Mouse (Mus musculus) midbrain, embryonic 16.5 days (tissue): Measurements from ENCODE around the gene Ttpal. TPM values are rescaled to one million over a fixed set of nuclear protein-coding genes. Genes with fewer than 3 reads are reported as not detected.

Experiments used
- ATAC-seq: fragments of 200-750 bp; cut with Nextera tagmentation; 2 replicates; pipeline ENCODE4 v1.8.0; 2017; ENCODE audit warnings: moderate TSS enrichment
- H3K27ac ChIP-seq: fragments of 300-500 bp; sonication (generic); 2 replicates; pipeline ENCODE4 v1.5.1; 2014; ENCODE audit warnings: mild to moderate bottlenecking, low read length, mixed read lengths
- H3K27me3 ChIP-seq: fragments of 300-500 bp; sonication (generic); 2 replicates; pipeline ENCODE4 v1.6.1; 2014; ENCODE audit warnings: low read depth, low read length, mixed read lengths; ENCODE audit not compliant: control insufficient read depth, insufficient read depth
- H3K36me3 ChIP-seq: fragments of 300-500 bp; sonication (generic); 2 replicates; pipeline ENCODE4 v1.6.1; 2014; ENCODE audit warnings: mild to moderate bottlenecking, low read length, moderate library complexity, mixed read lengths; ENCODE audit not compliant: control insufficient read depth, insufficient read depth
- H3K4me1 ChIP-seq: fragments of 300-500 bp; sonication (generic); 2 replicates; pipeline ENCODE4 v1.6.1; 2014; ENCODE audit warnings: mild to moderate bottlenecking, low read length, mixed read lengths; ENCODE audit not compliant: control insufficient read depth, insufficient read depth
- H3K4me2 ChIP-seq: fragments of 300-500 bp; sonication (generic); 2 replicates; pipeline ENCODE4 v1.6.1; 2014; ENCODE audit warnings: mild to moderate bottlenecking, low read length, mixed read lengths
- H3K4me3 ChIP-seq: fragments of 300-500 bp; sonication (generic); 2 replicates; pipeline ENCODE4 v1.5.1; 2014; ENCODE audit warnings: low read depth, mild to moderate bottlenecking, low read length, moderate library complexity, mixed read lengths
- H3K9ac ChIP-seq: fragments of 300-500 bp; sonication (generic); 2 replicates; pipeline ENCODE4 v1.6.1; 2014; ENCODE audit warnings: low read depth, low read length, mixed read lengths
- H3K9me3 ChIP-seq: fragments of 300-500 bp; sonication (generic); replicated peaks from 2 replicates; pipeline ENCODE4 v1.6.1; 2014; ENCODE audit warnings: mild to moderate bottlenecking, low read length, mixed read lengths; ENCODE audit not compliant: control insufficient read depth, poor library complexity, severe bottlenecking
- WGBS: fragments of 180-500 bp; shearing (Covaris S2); extraction: QIAGEN DNeasy Blood & Tissue Kit; methylation state at CpG from one replicate; pipeline ENCODE4 v1.1.7; 2014; 5-methylcytosine and 5-hydroxymethylcytosine counted together
- polyA plus RNA-seq: library from polyadenylated mRNA; unstranded; fragments of >200 nt; fragmentation: Nextera tagmentation; extraction: Ambion mirVana; gene quantifications from 2 replicates; pipeline ENCODE4 v1.2.1, GENCODE M21; 2015

Gene Ttpal
- polyA plus RNA-seq, 1 experiment from 2014 or later = 43.7 TPM

DNA sequence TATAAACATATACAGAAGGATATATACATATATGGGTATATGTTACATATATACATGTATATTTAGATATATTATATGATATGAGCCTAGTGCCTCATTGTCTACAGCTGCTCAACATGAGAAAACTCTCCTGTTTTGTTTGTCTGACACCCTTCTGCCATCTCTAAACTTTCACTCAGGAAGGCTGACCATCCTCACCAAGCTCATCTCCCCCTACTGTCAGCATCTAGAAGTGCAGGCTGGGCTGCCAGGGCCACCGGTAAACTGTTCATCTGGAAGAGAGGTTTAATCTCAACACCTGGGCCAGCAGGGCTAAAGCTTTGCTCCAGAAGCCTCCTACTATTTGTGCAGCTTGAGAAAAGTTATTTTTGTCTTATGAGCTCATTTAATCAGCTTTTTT lies 2.9 kb upstream of the Ttpal start:
- H3K9ac ChIP-seq = no peak overlapping the region
- H3K9me3 ChIP-seq = no peaks in the 10 kb centered on the region
- H3K27ac ChIP-seq = no peak overlapping the region
- no peak overlapping the region for H3K4me2 ChIP-seq
- no peak for ATAC-seq
- H3K36me3 ChIP-seq = no peaks in the 10 kb centered on the region
- no peak overlapping the region for H3K4me3 ChIP-seq
- peaks cover 13% of the 10 kb centered on the region for H3K4me1 ChIP-seq
- H3K27me3 ChIP-seq = no peaks in the 10 kb centered on the region
- 4% methylated on average over 1 of the region's 1 CpGs for WGBS

DNA sequence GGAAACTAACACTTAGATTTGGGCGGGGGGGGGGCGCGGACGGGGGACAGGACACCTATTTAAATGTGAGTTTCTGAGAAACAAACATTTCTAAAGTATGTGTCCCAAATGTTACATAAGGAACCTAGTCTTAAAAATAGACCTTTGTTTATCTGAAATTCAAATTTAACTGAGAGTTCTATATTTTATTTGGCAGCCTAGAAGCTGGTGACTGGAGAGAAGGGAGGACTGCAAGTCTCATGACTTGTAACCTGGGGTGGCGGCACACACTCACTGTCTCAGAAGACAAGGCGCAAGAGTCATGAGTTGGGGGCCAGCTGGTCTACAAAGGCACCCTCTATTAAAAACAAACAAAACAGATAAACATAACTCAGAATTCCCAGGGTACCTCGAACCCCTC lies 1.0 kb upstream of the Ttpal start:
- Histone ChIP-seq H3K4me2 (no peak overlapping the region), H3K4me3 (no peak overlapping the region), H3K9me3 (no peaks in the 10 kb centered on the region), H3K27ac (no peak overlapping the region), H3K9ac (no peak overlapping the region), H3K27me3 (no peaks in the 10 kb centered on the region), H3K36me3 (no peaks in the 10 kb centered on the region), H3K4me1 (peaks cover 13% of the 10 kb centered on the region)
- no peak for ATAC-seq
- WGBS = 88% methylated on average over 7 of the region's 7 CpGs

DNA sequence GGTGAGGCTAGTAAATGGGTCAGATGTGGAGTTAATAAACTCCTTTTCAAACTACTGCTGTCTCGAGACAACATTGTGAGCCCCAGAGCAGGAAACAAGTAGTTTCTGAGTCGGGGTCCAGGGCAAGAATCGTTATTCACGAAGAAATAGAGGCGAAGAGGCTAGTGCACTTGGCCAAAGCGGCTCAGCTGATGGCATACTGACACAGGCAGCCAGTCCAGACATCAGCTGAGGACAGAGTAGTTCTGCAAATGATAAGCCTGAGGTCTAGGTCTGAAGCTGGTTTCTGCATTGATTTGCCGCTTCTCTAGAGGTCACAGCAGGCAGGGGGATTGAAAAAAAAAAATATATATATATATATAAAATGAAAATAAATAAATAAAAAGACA lies 408 bp upstream of the Ttpal start:
- WGBS = 82% methylated on average over 7 of the region's 7 CpGs
- H3K27ac ChIP-seq = peak overlapping the region; percentile 94
- peaks cover 13% of the 10 kb centered on the region for H3K4me1 ChIP-seq

DNA sequence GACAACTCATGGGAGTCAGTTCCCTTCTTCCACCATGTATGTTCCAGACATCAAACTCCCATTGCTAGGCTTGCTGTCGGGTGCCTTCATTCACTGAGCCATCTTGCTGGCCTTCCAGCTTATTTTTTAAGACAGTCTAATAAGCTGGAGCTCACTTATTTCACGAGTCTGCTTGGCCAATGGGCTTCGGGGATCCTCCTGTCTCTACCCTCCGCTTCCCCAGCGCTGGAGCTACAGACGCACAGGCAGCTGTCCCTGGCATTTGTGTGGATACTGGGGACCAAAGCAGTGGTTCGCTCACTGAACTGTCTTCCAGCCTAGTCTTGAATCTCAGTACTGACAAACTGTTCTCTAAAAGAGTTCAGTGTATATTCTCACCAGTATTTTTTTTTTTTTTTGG lies 4.0 kb downstream of the Ttpal start:
- WGBS = 89% methylated on average over 7 of the region's 7 CpGs
- H3K27me3 ChIP-seq = no peaks in the 10 kb centered on the region
- no peaks in the 10 kb centered on the region for H3K9me3 ChIP-seq
- no peak for ATAC-seq
- H3K27ac ChIP-seq = no peak overlapping the region
- peaks cover 13% of the 10 kb centered on the region for H3K4me1 ChIP-seq
- peaks cover 10% of the 10 kb centered on the region for H3K36me3 ChIP-seq
- no peak overlapping the region for H3K4me2 ChIP-seq
- H3K4me3 ChIP-seq = no peak overlapping the region
- H3K9ac ChIP-seq = no peak overlapping the region

More for the DNA sequence above, 408 bp upstream of the Ttpal start:
- Histone ChIP-seq H3K4me3 (peak overlapping the region; percentile 92), H3K27me3 (no peaks in the 10 kb centered on the region), H3K9me3 (no peaks in the 10 kb centered on the region), H3K36me3 (no peaks in the 10 kb centered on the region), H3K4me2 (peak overlapping the region; percentile 94), H3K9ac (peak overlapping the region; percentile 95)
- no peak for ATAC-seq

DNA sequence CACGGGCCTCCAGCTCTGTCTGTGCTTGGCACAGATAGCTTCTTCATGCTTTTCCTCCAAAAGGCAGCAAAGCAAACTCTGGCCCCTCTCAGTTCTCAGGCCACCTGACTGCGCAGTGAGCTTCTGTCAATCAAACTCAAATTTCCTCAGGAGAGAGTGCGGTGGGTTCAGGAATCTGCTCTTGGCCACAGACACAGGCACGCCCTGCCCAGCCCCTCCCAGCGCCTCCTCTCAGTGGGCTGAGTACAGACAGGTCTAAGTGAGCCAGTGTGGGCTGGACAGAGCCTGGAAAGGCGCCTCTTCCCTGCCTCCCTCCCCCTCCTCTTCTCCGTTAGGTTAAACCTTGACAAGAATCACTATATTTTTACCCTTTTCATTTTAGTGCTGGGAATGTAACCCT lies 5.9 kb downstream of the Ttpal start:
- no peak overlapping the region for H3K4me2 ChIP-seq
- ATAC-seq = no peak
- no peak overlapping the region for H3K9ac ChIP-seq
- H3K27ac ChIP-seq = no peak overlapping the region
- WGBS = 93% methylated on average over 7 of the region's 7 CpGs
- H3K27me3 ChIP-seq = no peaks in the 10 kb centered on the region
- no peak overlapping the region for H3K4me3 ChIP-seq
- H3K4me1 ChIP-seq = peaks cover 6% of the 10 kb centered on the region
- no peaks in the 10 kb centered on the region for H3K9me3 ChIP-seq
- H3K36me3 ChIP-seq = peaks cover 10% of the 10 kb centered on the region

DNA sequence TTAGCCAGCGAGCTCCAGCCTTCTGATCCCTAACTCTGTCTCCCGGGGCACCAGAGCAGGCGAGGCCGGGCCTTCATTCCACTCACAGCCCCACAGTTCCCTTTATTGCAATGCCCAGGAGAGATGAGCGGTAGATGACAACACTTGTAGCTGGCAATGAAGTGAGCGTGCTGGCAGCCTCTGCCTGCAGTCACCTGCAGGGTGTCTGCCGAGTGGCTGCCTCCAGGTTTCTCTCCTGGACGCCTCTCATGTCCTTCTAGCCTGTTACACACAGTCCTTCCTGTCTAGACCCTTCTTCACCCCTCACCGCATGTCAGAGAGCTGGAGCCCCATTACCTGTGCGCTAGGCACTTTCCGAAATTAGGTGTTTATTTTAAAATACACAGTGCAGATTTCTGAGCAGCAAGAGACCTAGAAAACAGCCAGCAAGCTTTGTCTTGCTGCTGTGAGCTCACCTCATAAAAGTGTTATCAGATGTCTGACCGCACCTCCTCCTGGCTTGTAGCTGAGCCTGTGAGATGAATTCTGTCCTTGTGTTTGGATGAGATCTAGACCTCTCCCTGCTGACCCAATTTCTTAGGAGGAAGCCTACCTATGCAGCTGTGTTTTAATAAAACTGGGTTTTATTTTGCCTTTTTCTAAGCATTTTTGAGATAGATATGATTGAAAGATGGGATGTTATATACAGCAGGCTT lies 7.3 kb downstream of the Ttpal start:
- H3K4me1 ChIP-seq = no peaks in the 10 kb centered on the region
- no peak overlapping the region for H3K4me3 ChIP-seq
- H3K27ac ChIP-seq = no peak overlapping the region
- H3K9ac ChIP-seq = no peak overlapping the region
- no peaks in the 10 kb centered on the region for H3K27me3 ChIP-seq
- H3K4me2 ChIP-seq = no peak overlapping the region
- ATAC-seq = no peak
- H3K36me3 ChIP-seq = peaks cover 16% of the 10 kb centered on the region
- H3K9me3 ChIP-seq = no peaks in the 10 kb centered on the region
- 85% methylated on average over 12 of the region's 12 CpGs for WGBS

DNA sequence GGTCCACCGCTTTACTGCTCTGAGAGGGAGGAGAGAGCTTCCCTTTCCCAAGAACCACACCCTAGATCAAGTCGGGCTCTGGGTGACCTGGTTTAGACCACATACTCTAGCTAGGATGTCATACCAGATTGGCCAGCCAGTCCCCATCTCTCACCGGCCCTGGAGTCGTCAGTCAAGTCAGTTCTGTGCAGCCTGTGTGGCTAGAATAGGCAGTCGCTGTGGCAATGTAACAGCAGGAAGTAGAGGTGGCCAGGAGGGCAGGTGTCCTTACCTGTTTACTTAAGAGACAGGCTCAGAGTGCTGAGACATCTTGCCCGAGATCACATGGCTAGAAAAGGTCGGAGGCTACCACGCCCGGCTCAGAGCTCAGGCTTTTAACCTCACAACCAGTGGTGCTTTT lies 9.1 kb downstream of the Ttpal start:
- Histone ChIP-seq H3K27me3 (no peaks in the 10 kb centered on the region), H3K9ac (no peak overlapping the region), H3K27ac (no peak overlapping the region), H3K4me3 (no peak overlapping the region), H3K9me3 (no peaks in the 10 kb centered on the region), H3K36me3 (peaks cover 31% of the 10 kb centered on the region), H3K4me2 (no peak overlapping the region), H3K4me1 (no peaks in the 10 kb centered on the region)
- no peak for ATAC-seq
- 90% methylated on average over 9 of the region's 9 CpGs for WGBS

DNA sequence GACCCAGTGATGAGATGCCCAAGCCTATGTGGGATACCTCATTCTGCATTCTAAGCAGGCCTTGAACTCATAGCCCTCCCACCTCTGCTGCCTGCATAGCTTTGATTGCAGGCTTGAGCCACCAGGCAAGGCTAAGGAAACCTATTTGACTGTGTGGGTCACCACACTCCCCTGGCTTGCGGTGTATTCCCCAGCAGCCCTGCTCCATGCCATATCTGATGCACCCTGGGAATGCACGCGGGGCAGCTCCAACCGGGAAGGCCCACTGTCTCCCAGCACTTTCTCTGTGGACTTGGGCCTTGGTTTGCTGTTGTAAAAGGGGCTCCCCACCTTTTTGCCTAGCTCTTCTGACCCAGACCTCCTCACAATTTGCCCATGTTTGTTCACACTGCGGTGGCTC lies 11.1 kb downstream of the Ttpal start:
- Histone ChIP-seq H3K9me3 (no peaks in the 10 kb centered on the region), H3K36me3 (peaks cover 26% of the 10 kb centered on the region), H3K27ac (no peak overlapping the region), H3K27me3 (no peaks in the 10 kb centered on the region), H3K9ac (no peak overlapping the region), H3K4me2 (no peak overlapping the region), H3K4me3 (no peak overlapping the region), H3K4me1 (no peaks in the 10 kb centered on the region)
- no peak for ATAC-seq
- 97% methylated on average over 5 of the region's 5 CpGs for WGBS

DNA sequence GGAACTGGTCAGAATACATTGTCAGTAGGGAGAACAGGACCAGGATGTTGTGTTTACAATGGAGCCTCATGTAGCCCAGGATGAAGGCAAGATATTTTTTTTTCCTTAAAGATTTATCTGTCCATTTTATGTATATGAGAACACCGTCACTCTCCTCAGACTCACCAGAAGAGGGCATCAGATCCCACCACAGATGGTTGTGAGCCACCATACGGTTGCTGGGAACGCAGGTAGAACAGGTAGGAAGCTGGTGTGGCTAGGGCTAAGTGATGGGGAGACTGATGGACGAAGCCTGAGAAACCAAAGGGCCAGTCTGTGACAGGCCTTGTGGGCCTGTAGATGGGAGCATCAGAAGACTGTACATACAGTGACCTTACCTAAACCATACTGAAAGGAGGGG lies 11.9 kb downstream of the Ttpal start:
- Histone ChIP-seq H3K27me3 (no peaks in the 10 kb centered on the region), H3K27ac (no peak overlapping the region), H3K9me3 (no peaks in the 10 kb centered on the region), H3K4me1 (no peaks in the 10 kb centered on the region), H3K4me3 (no peak overlapping the region), H3K4me2 (no peak overlapping the region), H3K9ac (no peak overlapping the region), H3K36me3 (peaks cover 29% of the 10 kb centered on the region)
- no peak for ATAC-seq
- 94% methylated on average over 4 of the region's 4 CpGs for WGBS
